Mouse (Mus musculus) lung, postnatal 14 days (tissue): ENCODE measurements around the gene Cped1.
"Not testable (repeated sequence)": the region's sequence is repeated elsewhere in the genome, so short reads cannot be mapped to it uniquely, and the experiment has no call there.

Experiments used
- DNase-seq: peaks from one replicate; pipeline ENCODE4 v3.0.0; 2021

The Cped1 gene

GRCm38 (mm10) chr6:22246696-22247095 lies 261.0 kb downstream of the Cped1 start:
- DNase-seq = no peak

- no peak for DNase-seq
Observed at GRCm38 (mm10) chr6:22258784-22259183, 273.1 kb downstream of the Cped1 start.

- no peak for DNase-seq
Observed at GRCm38 (mm10) chr6:22262519-22262918, 276.8 kb downstream of the Cped1 start.

GRCm38 (mm10) chr6:22264094-22264493 lies 278.4 kb downstream of the Cped1 start:
- not testable (repeated sequence) for DNase-seq

- DNase-seq = no peak
Observed at GRCm38 (mm10) chr6:22266018-22266417, 280.3 kb downstream of the Cped1 start.

- DNase-seq = no peak
Observed at GRCm38 (mm10) chr6:22267807-22268667, 282.3 kb downstream of the Cped1 start.

- no peak for DNase-seq
Observed at GRCm38 (mm10) chr6:22268677-22269076, 283.0 kb downstream of the Cped1 start.

- DNase-seq = no peak
Observed at GRCm38 (mm10) chr6:22269840-22270521, 284.3 kb downstream of the Cped1 start.

GRCm38 (mm10) chr6:22277941-22278340 lies 292.2 kb downstream of the Cped1 start:
- DNase-seq = no peak

- peak; percentile 54 for DNase-seq
Observed at GRCm38 (mm10) chr6:22280217-22280861, 294.6 kb downstream of the Cped1 start.

GRCm38 (mm10) chr6:22282405-22282804 lies 296.7 kb downstream of the Cped1 start:
- DNase-seq = no peak

GRCm38 (mm10) chr6:22288004-22288736 lies 302.5 kb downstream of the Cped1 start, which contains the start of gene Wnt16:
Gene Wnt16 (plus strand): TSS chr6:22288227.
- DNase-seq = no peak

- no peak for DNase-seq
Observed at GRCm38 (mm10) chr6:22288737-22289460, 303.2 kb downstream of the Cped1 start.

GRCm38 (mm10) chr6:22289461-22290021 lies 303.8 kb downstream of the Cped1 start:
- DNase-seq = no peak

- no peak for DNase-seq
Observed at GRCm38 (mm10) chr6:22290790-22291189, 305.1 kb downstream of the Cped1 start.

- DNase-seq = no peak
Observed at GRCm38 (mm10) chr6:22292056-22292455, 306.3 kb downstream of the Cped1 start.

- no peak for DNase-seq
Observed at GRCm38 (mm10) chr6:22293922-22294321, 308.2 kb downstream of the Cped1 start.

- no peak for DNase-seq
Observed at GRCm38 (mm10) chr6:22297028-22297427, 311.3 kb downstream of the Cped1 start.

GRCm38 (mm10) chr6:22298059-22298458 lies 312.3 kb downstream of the Cped1 start:
- no peak for DNase-seq
